Mouse (Mus musculus): ENCODE measurements around the gene Comtd1.

DNA sequence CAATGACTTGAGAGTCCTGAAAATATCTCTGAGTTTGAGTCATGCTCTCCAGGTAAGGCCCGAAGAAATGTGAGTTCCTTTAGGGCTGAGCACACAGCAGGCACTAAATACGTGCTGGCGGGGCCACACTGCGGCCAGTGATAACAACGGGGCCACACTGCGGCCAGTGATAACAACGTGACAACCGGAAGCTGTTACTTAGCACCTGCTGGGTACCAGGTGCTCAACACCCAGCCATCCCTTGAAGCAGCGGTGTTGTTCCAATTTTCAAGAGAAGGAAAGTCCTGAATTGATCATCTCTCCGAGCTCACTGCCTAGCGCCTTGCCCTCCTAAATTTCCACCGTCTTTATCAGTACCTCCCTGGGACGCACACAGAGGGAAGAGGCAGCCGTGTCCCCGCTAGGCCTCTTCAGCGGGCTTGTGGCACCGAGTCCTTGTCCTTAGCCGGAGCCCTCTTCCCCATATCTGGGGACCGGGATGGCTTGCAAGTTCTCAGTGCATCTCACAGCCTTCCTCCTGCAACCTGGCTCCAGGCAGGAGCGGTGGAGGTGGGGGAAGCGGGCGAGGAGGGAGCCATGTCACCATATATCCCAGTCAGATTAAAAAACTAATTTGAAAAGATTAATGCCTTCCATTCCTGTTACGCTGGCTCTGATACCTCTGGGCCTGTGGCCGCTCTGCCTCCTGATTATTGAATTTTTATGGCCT is 1.8 kb upstream of the Comtd1 start:
- no peak for TF ChIP-seq CTCF (IDR thresholded peaks at IDR 0.05; ENCODE audit: low read depth, low read length)
- no peak for TF ChIP-seq POLR2A (IDR thresholded peaks at IDR 0.05; ENCODE audit: extremely low read depth, insufficient read depth, low read length)

Measured in liver, adult 2 months (tissue).